Mouse (Mus musculus): ENCODE results near the gene Olfr145. TPM values are rescaled to one million over a fixed set of nuclear protein-coding genes. Genes with fewer than 3 reads are reported as not detected.

Gene Olfr145
- under 1 TPM; 0.05 to 0.07 TPM for total RNA-seq (2021)
- long read RNA-seq, experiment 1 = 0 reads
- long read RNA-seq, experiment 2 = 0 reads

GRCm38 (mm10) chr9:37896661-37897060, at the start of gene Olfr145:
Gene Olfr145 (plus strand): TSS chr9:37896724.
- no peak for DNase-seq (ENCODE audit: extremely low spot score in 1 of 2, low spot score in 2 of 2)
- TF ChIP-seq CTCF (IDR thresholded peaks at IDR 0.05) = no peak
- no peak within 1 kb of the TSS for H3K27ac ChIP-seq
- H3K4me3 ChIP-seq = no peak within 1 kb of the TSS
- intact Hi-C loops (cut with DNase I) = no loop called here

GRCm38 (mm10) chr9:37849267-37849666, 47.3 kb upstream of the Olfr145 start:
- intact Hi-C loops (cut with DNase I) = no loop called here
- H3K27ac ChIP-seq = peak overlapping the region; percentile 40; the same call in 1 of the 2 replicates
- H3K4me3 ChIP-seq = no peak overlapping the region
- no peak for TF ChIP-seq CTCF (IDR thresholded peaks at IDR 0.05)
- no peak for DNase-seq (ENCODE audit: extremely low spot score in 1 of 2, low spot score in 2 of 2)

DNA sequence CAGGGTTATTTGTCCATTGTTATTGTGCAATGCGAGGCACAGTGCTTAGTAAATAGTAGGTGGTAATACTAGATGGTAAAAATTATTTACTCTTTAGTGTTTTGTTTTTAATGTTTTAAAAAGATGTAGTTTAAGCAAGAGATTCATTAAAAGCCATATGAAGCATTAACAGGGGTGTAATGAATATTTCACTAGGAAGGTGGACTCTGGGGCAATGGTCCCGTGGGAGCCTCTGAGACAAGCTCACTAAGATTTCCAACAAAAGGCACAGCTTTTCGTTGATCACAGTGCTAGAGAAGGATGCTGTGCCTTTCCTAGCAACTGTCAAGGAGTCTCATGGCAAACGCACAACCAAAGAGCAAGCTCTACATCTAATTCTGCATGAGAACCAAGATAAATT, 42.6 kb upstream of the Olfr145 start, which contains the start of gene Olfr877:
Olfr877 (plus strand) TSS at position 301 of the 400 bp plus-strand sequence.
- DNase-seq (ENCODE audit: extremely low spot score in 1 of 2, low spot score in 2 of 2) = no peak
- Histone ChIP-seq H3K27ac (no peak within 1 kb of the TSS), H3K4me3 (no peak within 1 kb of the TSS)
- intact Hi-C loops (cut with DNase I) = no loop called here
- no peak for TF ChIP-seq CTCF (IDR thresholded peaks at IDR 0.05)

GRCm38 (mm10) chr9:37863325-37863724, 33.2 kb upstream of the Olfr145 start:
- no peak for TF ChIP-seq CTCF (IDR thresholded peaks at IDR 0.05)
- no peak for DNase-seq (ENCODE audit: extremely low spot score in 1 of 2, low spot score in 2 of 2)
- no peak overlapping the region for H3K4me3 ChIP-seq
- intact Hi-C loops (cut with DNase I) = loop anchor here (2.0 to 5.0 kb wide), 2 partner anchors 31 to 69 kb away; no protein-coding TSS in a partner anchor
- peak overlapping the region; percentile 69 for H3K27ac ChIP-seq

DNA sequence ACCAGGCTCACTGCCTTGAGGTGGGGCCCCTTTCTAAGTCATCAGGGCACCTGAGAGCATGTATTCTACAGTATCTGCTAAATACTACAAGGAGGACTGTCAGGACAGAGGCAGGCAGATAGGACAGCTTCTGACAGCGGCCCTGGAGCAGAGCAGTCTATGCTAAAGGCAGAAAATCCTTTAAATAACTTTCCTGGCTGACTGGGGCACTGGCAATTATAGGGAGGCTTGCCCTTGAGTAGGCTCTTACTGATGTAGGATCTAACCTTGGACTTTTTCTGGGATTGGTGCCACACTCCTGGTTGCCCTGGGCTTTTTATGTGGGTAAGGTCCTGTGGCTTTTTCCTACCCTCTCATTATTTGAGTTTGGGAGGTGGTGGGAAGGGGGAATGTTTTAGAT, 26.3 kb upstream of the Olfr145 start:
- DNase-seq (ENCODE audit: extremely low spot score in 1 of 2, low spot score in 2 of 2) = no peak
- intact Hi-C loops (cut with DNase I) = no loop called here
- TF ChIP-seq CTCF (IDR thresholded peaks at IDR 0.05) = no peak
- no peak overlapping the region for H3K27ac ChIP-seq
- no peak overlapping the region for H3K4me3 ChIP-seq

DNA sequence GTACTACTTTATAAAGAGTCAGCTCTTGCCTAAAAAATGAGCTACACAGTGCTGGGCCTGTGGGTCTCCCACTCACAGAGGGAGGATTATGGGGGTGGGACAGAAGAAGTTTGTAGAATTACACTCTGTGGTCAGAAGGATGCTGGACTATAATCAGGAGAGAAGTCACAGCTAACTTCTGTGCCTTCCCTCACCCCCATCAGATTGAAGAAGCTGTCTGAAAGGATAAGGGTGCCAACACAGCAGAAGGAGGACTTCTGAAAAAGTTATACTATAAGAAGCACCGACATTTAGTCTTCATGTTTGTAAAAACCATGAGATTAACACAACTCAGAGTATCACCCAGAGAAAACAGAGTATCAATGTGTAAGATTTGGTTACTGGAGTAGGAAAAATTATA, 25.4 kb upstream of the Olfr145 start:
- no peak for DNase-seq (ENCODE audit: extremely low spot score in 1 of 2, low spot score in 2 of 2)
- H3K4me3 ChIP-seq = no peak overlapping the region
- TF ChIP-seq CTCF (IDR thresholded peaks at IDR 0.05) = no peak
- no peak overlapping the region; the same call in 1 of the 2 replicates for H3K27ac ChIP-seq
- intact Hi-C loops (cut with DNase I) = no loop called here

DNA sequence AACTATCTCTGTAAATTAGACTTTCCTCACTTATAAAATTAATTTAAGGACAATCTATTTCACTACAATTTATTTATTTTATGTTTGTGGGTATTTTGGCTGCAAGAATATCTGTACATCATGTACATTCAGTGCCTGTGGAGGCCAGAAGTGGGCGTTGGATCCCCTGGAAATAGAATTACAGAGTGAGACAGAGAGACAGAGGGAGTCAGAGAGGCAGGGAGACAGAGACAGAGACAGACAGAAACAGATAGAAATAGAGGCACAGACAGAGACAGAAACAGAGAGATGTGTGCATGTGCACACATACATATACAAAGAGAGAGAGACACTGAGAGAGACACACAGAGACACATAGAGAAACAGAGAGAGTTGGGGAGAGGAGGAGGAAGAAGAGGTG, 25.0 kb upstream of the Olfr145 start:
- Histone ChIP-seq H3K4me3 (no peak overlapping the region), H3K27ac (peak overlapping the region; percentile 50)
- DNase-seq (ENCODE audit: extremely low spot score in 1 of 2, low spot score in 2 of 2) = no peak
- intact Hi-C loops (cut with DNase I) = no loop called here
- TF ChIP-seq CTCF (IDR thresholded peaks at IDR 0.05) = no peak

DNA sequence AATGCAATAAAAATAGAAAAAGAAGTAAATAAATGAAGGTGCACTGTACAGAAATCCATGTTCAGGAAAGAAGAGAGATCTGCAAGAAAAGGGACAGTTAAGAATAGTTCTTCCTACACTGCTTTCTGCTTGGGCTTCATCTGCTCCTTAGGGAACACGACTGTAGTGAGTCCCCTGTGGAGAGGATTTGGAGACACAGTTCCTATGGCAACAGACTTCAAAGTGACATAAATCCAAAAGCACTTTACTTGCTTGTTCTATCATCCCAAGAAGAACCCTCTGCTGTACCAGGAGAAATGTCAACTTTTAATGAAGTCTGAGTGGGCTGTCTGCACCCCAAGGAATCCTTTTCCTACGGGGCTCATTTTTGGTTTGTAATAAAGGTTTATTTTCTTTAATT, 5.6 kb upstream of the Olfr145 start:
- no peak for DNase-seq (ENCODE audit: extremely low spot score in 1 of 2, low spot score in 2 of 2)
- intact Hi-C loops (cut with DNase I) = no loop called here
- TF ChIP-seq CTCF (IDR thresholded peaks at IDR 0.05) = no peak
- H3K4me3 ChIP-seq = no peak overlapping the region
- H3K27ac ChIP-seq = peak overlapping the region; percentile 60

DNA sequence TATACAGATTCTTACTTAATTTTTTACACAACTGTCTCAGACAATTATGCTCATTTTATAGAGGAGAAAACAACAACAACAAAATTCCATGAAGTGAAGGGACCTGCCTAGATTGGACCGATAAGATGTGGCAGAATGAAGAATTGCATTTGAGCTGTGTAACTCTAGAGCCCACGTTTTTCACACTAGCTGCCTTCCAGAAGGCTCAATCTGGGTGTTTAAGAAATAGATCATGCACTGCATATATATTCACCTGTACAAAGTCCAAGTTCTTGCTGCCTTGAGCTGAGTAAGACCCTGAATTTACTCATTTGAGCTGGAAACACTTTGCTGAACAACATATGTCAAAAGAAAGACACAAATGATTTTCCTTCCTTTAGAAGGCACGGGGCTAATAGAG, 9.0 kb downstream of the Olfr145 start:
- Histone ChIP-seq H3K27ac (peak overlapping the region; percentile 69), H3K4me3 (no peak overlapping the region)
- no peak for DNase-seq (ENCODE audit: extremely low spot score in 1 of 2, low spot score in 2 of 2)
- intact Hi-C loops (cut with DNase I) = loop anchor here (5.0 kb wide), 1 partner anchor 73 kb away; no protein-coding TSS in a partner anchor
- peak; percentile 19 for TF ChIP-seq CTCF (IDR thresholded peaks at IDR 0.05)

- intact Hi-C loops (cut with DNase I) = loop anchor here (5.0 kb wide), 1 partner anchor 105 kb away; no protein-coding TSS in a partner anchor
- Histone ChIP-seq H3K4me3 (no peak within 1 kb of the TSS), H3K27ac (peak within 1 kb of the TSS; percentile 32)
- TF ChIP-seq CTCF (IDR thresholded peaks at IDR 0.05) = no peak
- no peak for DNase-seq (ENCODE audit: extremely low spot score in 1 of 2, low spot score in 2 of 2)
Observed at GRCm38 (mm10) chr9:37917540-37917939, 21.0 kb downstream of the Olfr145 start, which contains the start of gene Olfr878. Gene Olfr878 (plus strand): TSS chr9:37917840.

- Histone ChIP-seq H3K4me3 (no peak overlapping the region), H3K27ac (peak overlapping the region; percentile 32)
- intact Hi-C loops (cut with DNase I) = loop anchor here (5.0 kb wide), 1 partner anchor 106 kb away; no protein-coding TSS in a partner anchor
- no peak for DNase-seq (ENCODE audit: extremely low spot score in 1 of 2, low spot score in 2 of 2)
- no peak for TF ChIP-seq CTCF (IDR thresholded peaks at IDR 0.05)
Observed at GRCm38 (mm10) chr9:37918018-37918417, 21.5 kb downstream of the Olfr145 start.

- TF ChIP-seq CTCF (IDR thresholded peaks at IDR 0.05) = no peak
- H3K4me3 ChIP-seq = no peak overlapping the region
- intact Hi-C loops (cut with DNase I) = no loop called here
- H3K27ac ChIP-seq = peak overlapping the region; percentile 3; the same call in 1 of the 2 replicates
- DNase-seq (ENCODE audit: extremely low spot score in 1 of 2, low spot score in 2 of 2) = no peak
Observed at GRCm38 (mm10) chr9:37924194-37924593, 27.7 kb downstream of the Olfr145 start.

GRCm38 (mm10) chr9:37925445-37925844, 28.9 kb downstream of the Olfr145 start:
- DNase-seq (ENCODE audit: extremely low spot score in 1 of 2, low spot score in 2 of 2) = no peak
- Histone ChIP-seq H3K27ac (no peak overlapping the region), H3K4me3 (no peak overlapping the region)
- intact Hi-C loops (cut with DNase I) = no loop called here
- no peak for TF ChIP-seq CTCF (IDR thresholded peaks at IDR 0.05)

Measured in left cerebral cortex, adult 2 months (tissue).